Mouse (Mus musculus): ENCODE measurements at regions not wholly inside any gene's neighbourhood (a gene's known extent, or its start where the extent isn't known, plus 50 kb on each side); places are given as distances from the start of the nearest gene placed in this dataset.

GRCm38 (mm10) chr8:18316488-18316887 is 661.6 kb downstream of the Defb40 start:
- no peak for DNase-seq (ENCODE audit: low spot score in 2 of 2)

- DNase-seq (ENCODE audit: low spot score in 2 of 2): no peak
These were observed 666.5 kb downstream of the Defb40 start for GRCm38 (mm10) chr8:18311597-18311996.

- no peak for DNase-seq (ENCODE audit: low spot score in 2 of 2)
These were observed 667.1 kb downstream of the Defb40 start for GRCm38 (mm10) chr8:18310927-18311326.

- peak in 1 of 2 experiments; percentile 13 for DNase-seq (ENCODE audit: low spot score in 2 of 2)
These were observed 690.4 kb downstream of the Defb40 start for GRCm38 (mm10) chr8:18287536-18288237.

GRCm38 (mm10) chr8:18279932-18280331 is 698.1 kb downstream of the Defb40 start:
- no peak for DNase-seq (ENCODE audit: low spot score in 2 of 2)

GRCm38 (mm10) chr8:18268301-18268700 is 709.8 kb downstream of the Defb40 start:
- DNase-seq (ENCODE audit: low spot score in 2 of 2): peak; percentile 30 to 70

GRCm38 (mm10) chr8:18258287-18258961 is 719.6 kb downstream of the Defb40 start:
- DNase-seq (ENCODE audit: low spot score in 2 of 2): peak in 1 of 2 experiments; percentile 39

GRCm38 (mm10) chr8:18246299-18246698 is 731.8 kb downstream of the Defb40 start:
- DNase-seq (ENCODE audit: low spot score in 2 of 2): no peak

GRCm38 (mm10) chr8:18217599-18217998 is 760.5 kb downstream of the Defb40 start:
- DNase-seq (ENCODE audit: low spot score in 2 of 2): no peak

GRCm38 (mm10) chr8:18217192-18217591 is 760.9 kb downstream of the Defb40 start:
- no peak for DNase-seq (ENCODE audit: low spot score in 2 of 2)

GRCm38 (mm10) chr8:18216516-18216915 is 761.5 kb downstream of the Defb40 start:
- DNase-seq (ENCODE audit: low spot score in 2 of 2): no peak

- DNase-seq (ENCODE audit: low spot score in 2 of 2): no peak
These were observed 768.0 kb downstream of the Defb40 start for GRCm38 (mm10) chr8:18210067-18210466.

GRCm38 (mm10) chr8:18208658-18209057 is 769.4 kb downstream of the Defb40 start:
- DNase-seq (ENCODE audit: low spot score in 2 of 2): no peak

GRCm38 (mm10) chr8:18187486-18187885 is 790.6 kb downstream of the Defb40 start:
- DNase-seq (ENCODE audit: low spot score in 2 of 2): no peak

- DNase-seq (ENCODE audit: low spot score in 2 of 2): no peak
These were observed 802.4 kb downstream of the Defb40 start for GRCm38 (mm10) chr8:18175544-18176092.

- DNase-seq (ENCODE audit: low spot score in 2 of 2): no peak
These were observed 819.4 kb downstream of the Defb40 start for GRCm38 (mm10) chr8:18158619-18159018.

GRCm38 (mm10) chr8:18115333-18116044 is 862.6 kb downstream of the Defb40 start:
- DNase-seq (ENCODE audit: low spot score in 2 of 2): no peak

- no peak for DNase-seq (ENCODE audit: low spot score in 2 of 2)
These were observed 864.8 kb downstream of the Defb40 start for GRCm38 (mm10) chr8:18113262-18113661.

GRCm38 (mm10) chr8:18109480-18109879 is 868.6 kb downstream of the Defb40 start:
- no peak for DNase-seq (ENCODE audit: low spot score in 2 of 2)

GRCm38 (mm10) chr8:18106827-18107226 is 871.2 kb downstream of the Defb40 start:
- no peak for DNase-seq (ENCODE audit: low spot score in 2 of 2)

GRCm38 (mm10) chr8:18065456-18065855 is 912.6 kb downstream of the Defb40 start:
- DNase-seq (ENCODE audit: low spot score in 2 of 2): no peak

GRCm38 (mm10) chr8:18059526-18059925 is 918.5 kb downstream of the Defb40 start:
- no peak for DNase-seq (ENCODE audit: low spot score in 2 of 2)
